Mouse (Mus musculus) kidney, postnatal 0 days (tissue): Measurements from ENCODE around the gene Naa60. TPM values are rescaled to one million over a fixed set of nuclear protein-coding genes. Genes with fewer than 3 reads are reported as not detected.
A peak's percentile ranks its signal among the peaks of the same experiment; 100 is the strongest.
"Not testable (repeated sequence)": the region's sequence is repeated elsewhere in the genome, so short reads cannot be mapped to it uniquely, and the experiment has no call there.

Source experiments
- ATAC-seq: fragments of 200-750 bp; cut with Nextera tagmentation; replicated peaks from 2 replicates; pipeline ENCODE4 v1.8.0; 2017; ENCODE audit warnings: low read depth, moderate number of reproducible peaks, moderate TSS enrichment, moderate library complexity; ENCODE audit not compliant: low FRiP score
- DNase-seq: peaks from one replicate; pipeline ENCODE4 v3.0.0-alpha.2; 2016; ENCODE audit warnings: low spot score
- H3K27ac ChIP-seq: fragments of 300-500 bp; sonication (generic); 2 replicates; pipeline ENCODE4 v1.5.1; 2014; ENCODE audit warnings: mild to moderate bottlenecking
- H3K27me3 ChIP-seq: fragments of 300-500 bp; sonication (generic); 2 replicates; pipeline ENCODE4 v1.6.1; 2014; ENCODE audit warnings: low read length, mixed read lengths; ENCODE audit not compliant: insufficient read depth
- H3K36me3 ChIP-seq: fragments of 300-500 bp; sonication (generic); 2 replicates; pipeline ENCODE4 v1.6.1; 2014; ENCODE audit warnings: low read length, mixed read lengths; ENCODE audit not compliant: insufficient read depth
- H3K4me1 ChIP-seq: fragments of 300-500 bp; sonication (generic); replicated peaks from 2 replicates; pipeline ENCODE4 v1.6.1; 2014; ENCODE audit warnings: antibody characterized with exemption, low read length, mixed read lengths; ENCODE audit not compliant: insufficient read depth
- H3K4me2 ChIP-seq: fragments of 300-500 bp; sonication (generic); 2 replicates; pipeline ENCODE4 v1.6.1; 2014; ENCODE audit warnings: mild to moderate bottlenecking, low read length, moderate library complexity, mixed read lengths
- H3K4me3 ChIP-seq: fragments of 300-500 bp; sonication (generic); replicated peaks from 2 replicates; pipeline ENCODE4 v1.5.1; 2014; ENCODE audit warnings: low read depth, low read length
- H3K9ac ChIP-seq: fragments of 300-500 bp; sonication (generic); 2 replicates; pipeline ENCODE4 v1.6.1; 2014; ENCODE audit warnings: low read depth, low read length
- H3K9me3 ChIP-seq: fragments of 300-500 bp; sonication (generic); replicated peaks from 2 replicates; pipeline ENCODE4 v1.6.1; 2016; ENCODE audit warnings: low read length, inconsistent platforms, mixed read lengths
- CTCF ChIP-seq: IDR thresholded peaks from 2 replicates; pipeline ENCODE4 v1.5.1; 2016; ENCODE audit warnings: antibody characterized with exemption, low read depth, mild to moderate bottlenecking, moderate library complexity
- WGBS: fragments of 180-500 bp; shearing (Covaris S2); extraction: QIAGEN DNeasy Blood & Tissue Kit; methylation state at CpG from one replicate; pipeline ENCODE4 v1.1.7; 2014; 5-methylcytosine and 5-hydroxymethylcytosine counted together
- polyA plus RNA-seq: library from polyadenylated mRNA; unstranded; fragments of >200 nt; fragmentation: Nextera tagmentation; extraction: Ambion mirVana; gene quantifications from 2 replicates; pipeline ENCODE4 v1.2.1, GENCODE M21; 2015

Naa60 gene
- polyA plus RNA-seq, 1 experiment from 2014 or later, result 40.9 TPM

DNA sequence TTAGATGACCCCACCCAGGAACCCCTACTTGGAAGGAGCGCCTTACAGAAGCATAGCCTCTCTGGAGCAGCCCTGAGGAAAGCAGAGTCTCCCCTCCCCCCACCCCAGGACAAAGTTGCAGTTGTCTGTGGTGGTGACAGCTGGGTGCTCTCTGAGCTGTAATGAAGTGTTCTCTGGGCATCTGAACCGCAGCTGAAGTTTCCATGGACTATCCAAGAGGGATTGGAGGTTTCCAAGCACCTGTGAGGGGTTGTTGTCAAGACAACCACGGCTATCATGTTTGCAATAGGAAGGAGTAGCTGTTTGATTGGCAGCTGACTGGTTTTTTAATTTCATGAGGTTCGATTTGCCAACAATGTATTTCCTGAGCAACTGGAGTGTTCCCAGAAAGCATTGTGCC is 29.2 kb upstream of the Naa60 start:
- H3K9me3 ChIP-seq, result no peaks in the 10 kb centered on the region
- no peak overlapping the region for H3K9ac ChIP-seq
- no peaks in the 10 kb centered on the region for H3K27me3 ChIP-seq
- no peak for DNase-seq
- no peak overlapping the region for H3K4me2 ChIP-seq
- 28% methylated on average over 4 of the region's 4 CpGs for WGBS
- no peak overlapping the region for H3K27ac ChIP-seq
- H3K4me3 ChIP-seq, result no peak overlapping the region
- TF ChIP-seq CTCF, result no peak
- ATAC-seq, result no peak
- no peaks in the 10 kb centered on the region for H3K4me1 ChIP-seq
- H3K36me3 ChIP-seq, result no peaks in the 10 kb centered on the region

DNA sequence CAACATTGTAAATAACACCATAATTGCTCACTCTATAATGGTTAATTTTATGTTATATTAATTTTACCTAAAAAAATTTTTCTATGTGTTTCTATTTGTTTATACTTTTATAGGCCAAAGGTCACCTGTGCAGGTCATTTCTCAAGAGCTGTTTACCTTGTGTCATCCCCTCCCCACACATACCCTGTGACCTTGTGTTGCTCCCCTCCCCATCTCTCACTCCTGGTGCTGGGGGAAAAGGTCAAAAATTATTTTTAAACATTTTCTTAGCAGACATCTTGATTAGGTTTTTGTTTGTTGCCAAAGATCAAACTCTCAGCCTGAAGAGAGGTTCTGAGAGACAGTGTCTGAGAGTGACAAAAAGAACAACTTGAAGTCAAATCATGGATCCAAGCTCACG is 28.4 kb upstream of the Naa60 start:
- no peak for TF ChIP-seq CTCF
- H3K4me1 ChIP-seq, result no peaks in the 10 kb centered on the region
- H3K27me3 ChIP-seq, result no peaks in the 10 kb centered on the region
- no peak overlapping the region for H3K4me3 ChIP-seq
- ATAC-seq (no peak), DNase-seq (no peak)
- WGBS, result 57% methylated on average over 1 of the region's 1 CpGs
- H3K36me3 ChIP-seq, result no peaks in the 10 kb centered on the region
- H3K9me3 ChIP-seq, result no peaks in the 10 kb centered on the region
- H3K27ac ChIP-seq, result no peak overlapping the region
- H3K9ac ChIP-seq, result no peak overlapping the region
- no peak overlapping the region for H3K4me2 ChIP-seq

- Histone ChIP-seq H3K4me1 (no peaks in the 10 kb centered on the region), H3K9ac (peak within 1 kb of the TSS; percentile 70), H3K4me3 (peak within 1 kb of the TSS; percentile 68), H3K27ac (peak within 1 kb of the TSS; percentile 63), H3K9me3 (no peaks in the 10 kb centered on the region), H3K36me3 (no peaks in the 10 kb centered on the region), H3K4me2 (peak within 1 kb of the TSS; percentile 74), H3K27me3 (no peaks in the 10 kb centered on the region)
- WGBS, result 2% methylated on average over 38 of the region's 38 CpGs
- 0 out of 2 replicates have a peak, but pooled peaks have one; percentile 19 for TF ChIP-seq CTCF
- peak; percentile 98 for DNase-seq
- peak; percentile 100 for ATAC-seq
Measured at GRCm38 (mm10) chr16:3846711-3847518, 25.3 kb upstream of the Naa60 start, which contains the start of gene Zfp174. TSS of gene Zfp174 (plus strand) at chr16:3847268.

DNA sequence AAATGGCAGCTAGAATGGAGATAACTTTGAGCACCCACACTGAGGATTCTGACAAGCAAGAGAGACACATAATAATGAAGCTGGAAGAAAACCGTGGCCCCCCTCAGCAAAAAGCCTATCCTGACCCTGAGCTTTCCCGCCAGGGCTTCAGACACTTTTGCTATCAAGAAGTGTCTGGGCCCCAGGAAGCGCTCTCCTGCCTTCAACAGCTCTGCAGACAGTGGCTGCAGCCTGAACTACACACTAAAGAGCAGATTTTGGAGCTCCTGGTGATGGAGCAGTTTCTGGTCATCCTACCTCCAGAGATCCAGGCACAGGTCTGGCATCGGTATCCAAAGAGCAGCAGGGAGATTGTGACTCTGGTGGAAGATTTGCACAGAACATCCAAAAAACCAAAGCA is 24.3 kb upstream of the Naa60 start:
- no peaks in the 10 kb centered on the region for H3K9me3 ChIP-seq
- no peak for TF ChIP-seq CTCF
- H3K36me3 ChIP-seq, result no peaks in the 10 kb centered on the region
- H3K27ac ChIP-seq, result no peak overlapping the region
- no peaks in the 10 kb centered on the region for H3K27me3 ChIP-seq
- 69% methylated on average over 4 of the region's 4 CpGs for WGBS
- H3K4me2 ChIP-seq, result peak overlapping the region; percentile 74
- peak overlapping the region; percentile 68 for H3K4me3 ChIP-seq
- H3K9ac ChIP-seq, result no peak overlapping the region
- ATAC-seq (no peak), DNase-seq (peak; percentile 12)
- no peaks in the 10 kb centered on the region for H3K4me1 ChIP-seq

DNA sequence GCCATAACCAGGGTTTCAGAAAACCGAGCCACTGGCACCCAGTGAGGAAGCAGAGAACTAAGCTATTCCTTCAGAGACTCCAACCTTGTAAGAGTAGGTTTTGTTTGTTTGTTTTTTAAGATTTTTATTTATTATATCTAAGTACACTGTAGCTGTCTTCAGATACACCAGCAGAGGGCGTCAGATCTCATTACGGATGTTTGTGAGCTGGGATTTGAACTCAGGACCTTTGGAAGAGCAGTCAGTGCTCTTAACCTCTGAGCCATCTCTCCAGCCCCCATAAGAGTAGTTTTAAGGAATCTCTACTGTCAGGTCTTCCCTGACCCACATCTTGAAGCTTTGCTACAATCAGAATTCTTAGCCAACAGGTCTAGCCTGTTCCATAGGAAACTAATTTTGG is 23.8 kb upstream of the Naa60 start:
- H3K4me3 ChIP-seq, result no peak overlapping the region
- 81% methylated on average over 3 of the region's 3 CpGs for WGBS
- H3K4me2 ChIP-seq, result no peak overlapping the region
- no peak overlapping the region for H3K9ac ChIP-seq
- H3K4me1 ChIP-seq, result no peaks in the 10 kb centered on the region
- no peak overlapping the region for H3K27ac ChIP-seq
- no peak for TF ChIP-seq CTCF
- no peaks in the 10 kb centered on the region for H3K9me3 ChIP-seq
- no peak for ATAC-seq
- H3K27me3 ChIP-seq, result no peaks in the 10 kb centered on the region
- no peaks in the 10 kb centered on the region for H3K36me3 ChIP-seq
- DNase-seq, result no peak

GRCm38 (mm10) chr16:3851301-3851700 is 20.9 kb upstream of the Naa60 start:
- not testable (repeated sequence) for H3K9me3 ChIP-seq
- 86% methylated on average over 9 of the region's 13 CpGs for WGBS

More at GRCm38 (mm10) chr16:3851301-3851700, 20.9 kb upstream of the Naa60 start:
- not testable (repeated sequence) for H3K4me3 ChIP-seq, ATAC-seq, H3K4me2 ChIP-seq, H3K4me1 ChIP-seq, H3K36me3 ChIP-seq, H3K27ac ChIP-seq, H3K27me3 ChIP-seq, DNase-seq, H3K9ac ChIP-seq
